Mouse (Mus musculus): ENCODE measurements at regions not wholly inside any gene's neighbourhood (a gene's known extent, or its start where the extent isn't known, plus 50 kb on each side); places are given as distances from the start of the nearest gene placed in this dataset.

DNA sequence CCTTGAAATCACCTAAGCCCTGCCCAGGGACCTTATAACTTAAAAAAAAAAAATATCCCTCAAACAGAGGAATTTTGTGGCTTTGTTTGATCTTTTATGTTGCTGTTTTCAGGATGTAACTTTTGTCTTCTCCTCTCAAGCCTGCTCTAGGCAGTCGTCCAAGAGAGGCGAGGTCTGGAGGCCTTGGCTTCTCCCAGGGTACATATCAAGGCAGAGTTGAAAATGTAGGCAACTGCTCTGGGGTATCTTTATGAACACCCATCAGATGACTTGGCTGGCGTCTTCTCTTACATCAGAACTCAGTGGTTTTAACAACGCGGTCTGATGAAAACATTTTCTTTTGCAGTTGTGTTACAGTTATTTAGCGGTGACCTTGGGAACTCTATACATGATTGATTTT is 250.4 kb downstream of the Kcnrg start:
- no peak for TF ChIP-seq POLR2A (IDR thresholded peaks at IDR 0.05; ENCODE audit: control insufficient read depth, extremely low read depth, insufficient read depth, low read length, poor library complexity)
- TF ChIP-seq CTCF (IDR thresholded peaks at IDR 0.05; ENCODE audit: borderline replicate concordance, control insufficient read depth, extremely low read depth, insufficient read depth, low read length, poor library complexity): no peak

Measured in thymus, adult 2 months (tissue).